Mouse (Mus musculus): ENCODE measurements at regions not wholly inside any gene's neighbourhood (a gene's known extent, or its start where the extent isn't known, plus 50 kb on each side); places are given as distances from the start of the nearest gene placed in this dataset.

DNA sequence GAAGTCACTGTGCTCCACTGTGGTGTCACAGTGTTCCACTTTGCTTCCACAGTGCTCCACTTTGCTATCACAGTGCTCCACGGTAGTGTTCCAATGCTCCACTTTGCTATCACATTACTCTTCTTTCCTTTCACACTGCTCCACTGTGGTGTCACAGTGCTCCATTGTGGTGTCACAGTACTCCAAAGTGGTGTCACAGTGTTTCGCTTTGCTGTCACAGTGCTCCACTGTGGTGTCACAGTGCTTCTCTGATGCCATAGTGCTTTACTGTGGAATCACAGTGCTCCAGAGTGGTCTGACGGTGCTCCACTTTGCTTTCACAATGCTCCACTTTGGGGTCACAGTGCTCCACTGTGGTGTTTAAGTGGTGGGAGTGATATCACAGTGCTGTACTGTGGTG lies 71.4 kb upstream of the Trpm1 start:
- TF ChIP-seq TAL1 (IDR thresholded peaks at IDR 0.05; ENCODE audit: low read length): no peak
- no peak for TF ChIP-seq GATA1 (IDR thresholded peaks at IDR 0.05; ENCODE audit: low read length)

All from erythroblast, embryonic 14.5 days (primary cell).